In genomic region chr14:8316366-8317193, GRCm38 (mm10) we compare ENCODE assay signal across 8 mouse cellular contexts. TPM values are rescaled to one million over a fixed set of nuclear protein-coding genes. Genes with fewer than 3 reads are reported as not detected.
DNase-seq lines count a peak whose midpoint lies in the region; ATAC-seq and TF ChIP-seq lines count a peak whose summit lies in the region.

No protein-coding gene starts in this region.

- no peaks in the 10 kb centered on the region for H3K36me3 ChIP-seq in heart, embryonic 11.5 days (ENCODE audit: control insufficient read depth, insufficient read depth, low read length)
- H3K36me3 ChIP-seq in embryonic facial prominence, embryonic 14.5 days (ENCODE audit: control insufficient read depth, insufficient read depth, low read length): no peaks in the 10 kb centered on the region
- no peaks in the 10 kb centered on the region for H3K36me3 ChIP-seq in kidney, embryonic 15.5 days
- no peaks in the 10 kb centered on the region for H3K36me3 ChIP-seq in myocyte (ENCODE audit: control insufficient read depth, insufficient read depth)

- no peak for TF ChIP-seq POLR2A in myocyte (IDR thresholded peaks at IDR 0.05; ENCODE audit: insufficient read length, low read depth)

- H3K27me3 ChIP-seq in heart, embryonic 11.5 days (ENCODE audit: control insufficient read depth, insufficient read depth, low read length): peaks cover 32% of the 10 kb centered on the region
- peaks cover 30% of the 10 kb centered on the region for H3K27me3 ChIP-seq in embryonic facial prominence, embryonic 14.5 days (replicated peaks; ENCODE audit: control insufficient read depth, insufficient read depth, low read length)
- peaks cover 28% of the 10 kb centered on the region for H3K27me3 ChIP-seq in kidney, embryonic 15.5 days
- H3K27me3 ChIP-seq in myocyte (ENCODE audit: control insufficient read depth, insufficient read depth, insufficient read length): no peaks in the 10 kb centered on the region

- H3ac ChIP-seq in myocyte (ENCODE audit: control insufficient read depth, insufficient read length): no peak overlapping the region

- 3% methylated on average over 23 of the region's 23 CpGs for WGBS in heart, embryonic 11.5 days (ENCODE audit: insufficient replicate concordance)
- WGBS in embryonic facial prominence, embryonic 14.5 days: 3% methylated on average over 23 of the region's 23 CpGs
- whole genome bisulfite sequencing in kidney, embryonic 15.5 days: 2% methylated on average over 23 of the region's 23 CpGs

- ATAC-seq in heart, embryonic 11.5 days (replicated peaks; ENCODE audit: insufficient number of reproducible peaks, low FRiP score, low TSS enrichment): no peak
- peak; percentile 60; the same call in 1 of the 2 replicates for ATAC-seq in embryonic facial prominence, embryonic 14.5 days (ENCODE audit: low read depth)
- peak; percentile 43 for ATAC-seq in kidney, embryonic 15.5 days (replicated peaks; ENCODE audit: low FRiP score)

- peaks cover 10% of the 10 kb centered on the region for H3K4me1 ChIP-seq in heart, embryonic 11.5 days (ENCODE audit: control insufficient read depth, insufficient read depth, low read length)
- peaks cover 18% of the 10 kb centered on the region for H3K4me1 ChIP-seq in embryonic facial prominence, embryonic 14.5 days (ENCODE audit: control insufficient read depth, insufficient read depth, low read length)
- peaks cover 26% of the 10 kb centered on the region for H3K4me1 ChIP-seq in kidney, embryonic 15.5 days

- no peaks in the 10 kb centered on the region for H3K9me3 ChIP-seq in heart, embryonic 11.5 days (replicated peaks; ENCODE audit: control insufficient read depth, low read length)
- no peaks in the 10 kb centered on the region for H3K9me3 ChIP-seq in embryonic facial prominence, embryonic 14.5 days (ENCODE audit: control insufficient read depth, low read length)
- no peaks in the 10 kb centered on the region for H3K9me3 ChIP-seq in kidney, embryonic 15.5 days (replicated peaks)

- DNase-seq in heart, adult 9 months (ENCODE audit: low spot score in 2 of 2): no peak
- no peak for DNase-seq in embryonic facial prominence, embryonic 14.5 days (ENCODE audit: low spot score)
- DNase-seq in thymus, postnatal 14 days: no peak
- DNase-seq in adrenal gland, adult 8-10 months: no peak
- DNase-seq in layer of hippocampus, postnatal 10 days (ENCODE audit: low spot score in 2 of 2): no peak

- H3K27ac ChIP-seq in heart, embryonic 11.5 days (ENCODE audit: low read depth, low read length): no peak overlapping the region
- no peak overlapping the region for H3K27ac ChIP-seq in embryonic facial prominence, embryonic 14.5 days (replicated peaks; ENCODE audit: low read depth, low read length)
- 0 out of 2 replicates have a peak overlapping the region, but pooled peaks have one; percentile 0 for H3K27ac ChIP-seq in kidney, embryonic 15.5 days

- no peaks in the 10 kb centered on the region for H3K79me2 ChIP-seq in myocyte (ENCODE audit: control insufficient read depth, insufficient read depth)

- H3K4me2 ChIP-seq in heart, embryonic 11.5 days: peak overlapping the region; percentile 68
- peak overlapping the region; percentile 53 for H3K4me2 ChIP-seq in embryonic facial prominence, embryonic 14.5 days (ENCODE audit: low read depth, low read length)
- H3K4me2 ChIP-seq in kidney, embryonic 15.5 days: peak overlapping the region; percentile 60
- H3K4me2 ChIP-seq in myocyte (ENCODE audit: low read depth): peak overlapping the region; percentile 59

- 0 out of 2 replicates have a peak overlapping the region, but pooled peaks have one; percentile 22 for H3K9ac ChIP-seq in heart, embryonic 11.5 days (ENCODE audit: low read depth, low read length)
- peak overlapping the region; percentile 38; the same call in 1 of the 2 replicates for H3K9ac ChIP-seq in embryonic facial prominence, embryonic 14.5 days (ENCODE audit: low read depth, low read length)
- H3K9ac ChIP-seq in kidney, embryonic 15.5 days: 0 out of 2 replicates have a peak overlapping the region, but pooled peaks have one; percentile 23

- peak overlapping the region; percentile 41 for H3K4me3 ChIP-seq in heart, embryonic 11.5 days (ENCODE audit: low read depth, low read length)
- peak overlapping the region; percentile 27 for H3K4me3 ChIP-seq in embryonic facial prominence, embryonic 14.5 days (ENCODE audit: low read depth, low read length)
- peak overlapping the region; percentile 36 for H3K4me3 ChIP-seq in kidney, embryonic 15.5 days (replicated peaks)
- H3K4me3 ChIP-seq in myocyte: no peak overlapping the region

TF ChIP-seq in myocyte, 11 proteins besides CTCF, POLR2A, EP300 and RAD21:
- TF ChIP-seq REST (IDR thresholded peaks at IDR 0.05; ENCODE audit: insufficient read depth, insufficient read length) (no peak), MYOG (IDR thresholded peaks at IDR 0.05; ENCODE audit: control insufficient read depth in 1 of 3, insufficient read depth in 1 of 3, insufficient read length in 2 of 3, low read depth in 2 of 3) (peak in 1 of 3 experiments; percentile 16)

RNA-seq across cellular contexts. Expression of gene Fam107a, which starts 1.2 kb away (rescaled TPM):
- polyA plus RNA-seq in heart, embryonic 11.5 days (2014; fragmentation: Nextera tagmentation; extraction: Ambion mirVana): 0.23 and 0.30 TPM in 2 replicates
- polyA plus RNA-seq in embryonic facial prominence, embryonic 14.5 days (2014; fragmentation: Nextera tagmentation; extraction: Ambion mirVana): 0.85 and 1.5 TPM in 2 replicates
- 5.7 and 6.0 TPM in 2 replicates for polyA plus RNA-seq in kidney, embryonic 15.5 days (2015; fragmentation: Nextera tagmentation; extraction: Ambion mirVana)
- 4.5 TPM for polyA plus RNA-seq in myocyte (2012; fragmentation: generic; extraction: Trizol)
- total RNA-seq in adrenal gland, adult 8-10 months (2022): 1 to 10 TPM; 3.7 to 6.7 (median 5.6) TPM
- total RNA-seq in layer of hippocampus, postnatal 10 days (2021): 100 to 1,000 TPM in 1 of 2 experiments, 10 to 100 TPM in 1; 80.4 to 105 TPM

RNA-seq across cellular contexts. Expression of gene Acox2, which starts 57.4 kb away (rescaled TPM):
- 0.42 and 0.52 TPM in 2 replicates for polyA plus RNA-seq in heart, embryonic 11.5 days (2014; fragmentation: Nextera tagmentation; extraction: Ambion mirVana)
- polyA plus RNA-seq in embryonic facial prominence, embryonic 14.5 days (2014; fragmentation: Nextera tagmentation; extraction: Ambion mirVana): 0.51 and 1.5 TPM in 2 replicates
- polyA plus RNA-seq in kidney, embryonic 15.5 days (2015; fragmentation: Nextera tagmentation; extraction: Ambion mirVana): 0.94 and 1.1 TPM in 2 replicates
- 2.1 TPM for polyA plus RNA-seq in myocyte (2012; fragmentation: generic; extraction: Trizol)
- total RNA-seq in adrenal gland, adult 8-10 months (2022): under 1 TPM in 3 of 4 experiments, not detected in 1; 0.21 to 0.46 (median 0.26) TPM
- total RNA-seq in layer of hippocampus, postnatal 10 days (2021): under 1 TPM; 0.49 to 0.50 TPM
